Mouse (Mus musculus): ENCODE measurements around the gene Uhmk1. TPM values are rescaled to one million over a fixed set of nuclear protein-coding genes. Genes with fewer than 3 reads are reported as not detected.

Gene Uhmk1
- total RNA-seq, 2 experiments from 2014 or later: 40.8 to 41.6 TPM

Other genes starting within 250 kb of the Uhmk1 start
- gene Hsd17b7, start 246.2 kb downstream of the Uhmk1 start, total RNA-seq (2015): 2.6 and 4.7 TPM in 2 replicates
- gene Hsd17b7, start 246.2 kb downstream of the Uhmk1 start, total RNA-seq (2017): 3.0 and 3.1 TPM in 2 replicates
- gene Ddr2, start 104.6 kb downstream of the Uhmk1 start, total RNA-seq (2015): not detected in 2 replicates
- gene Ddr2, start 104.6 kb downstream of the Uhmk1 start, total RNA-seq (2017): not detected in 2 replicates
- 89.7 and 105 TPM in 2 replicates for gene Uap1, start 40.4 kb downstream of the Uhmk1 start, total RNA-seq (2015)
- 62.0 and 74.7 TPM in 2 replicates for gene Uap1, start 40.4 kb downstream of the Uhmk1 start, total RNA-seq (2017)
- gene Sh2d1b2, start 17.4 kb upstream of the Uhmk1 start, total RNA-seq (2015): not detected in 2 replicates
- not detected in 2 replicates for gene Sh2d1b2, start 17.4 kb upstream of the Uhmk1 start, total RNA-seq (2017)
- gene Sh2d1b1, start 61.9 kb upstream of the Uhmk1 start, total RNA-seq (2015): 6.5 TPM in 2 replicates
- 4.5 and 5.2 TPM in 2 replicates for gene Sh2d1b1, start 61.9 kb upstream of the Uhmk1 start, total RNA-seq (2017)
- gene Gm7694, start 90.9 kb upstream of the Uhmk1 start, total RNA-seq (2015): 4.5 and 4.6 TPM in 2 replicates
- 1.4 and 2.2 TPM in 2 replicates for gene Gm7694, start 90.9 kb upstream of the Uhmk1 start, total RNA-seq (2017)
- gene Spata46, start 93.4 kb upstream of the Uhmk1 start, total RNA-seq (2015): not detected in 2 replicates
- not detected in 2 replicates for gene Spata46, start 93.4 kb upstream of the Uhmk1 start, total RNA-seq (2017)